Mouse (Mus musculus) 3T3-L1 (cell line): ENCODE results near the gene 1700012A03Rik.

Source experiments
- DNase-seq: peaks from one replicate; pipeline ENCODE4 v3.0.0-alpha.2; 2015; ENCODE audit warnings: low read depth, low spot score

Gene 1700012A03Rik

DNA sequence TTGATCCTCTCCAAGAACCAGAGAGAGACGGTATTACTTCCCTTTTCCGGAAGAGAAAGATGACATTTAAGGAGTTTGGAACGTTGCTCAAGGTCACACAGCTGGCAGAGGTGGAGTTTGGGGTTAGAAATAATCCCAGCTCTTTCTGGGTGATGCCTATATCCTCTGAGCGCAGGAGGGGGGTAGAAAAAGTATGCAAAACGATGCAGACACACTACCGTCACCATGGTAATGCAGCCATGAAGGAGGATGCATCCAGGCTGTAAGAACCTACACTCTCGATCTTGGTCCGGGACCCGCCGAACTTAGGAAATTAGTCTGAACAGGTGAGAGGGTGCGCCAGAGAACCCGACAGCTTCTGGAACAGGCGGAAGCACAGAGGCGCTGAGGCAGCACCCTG lies 43.3 kb downstream of the 1700012A03Rik start:
- no peak for DNase-seq

DNA sequence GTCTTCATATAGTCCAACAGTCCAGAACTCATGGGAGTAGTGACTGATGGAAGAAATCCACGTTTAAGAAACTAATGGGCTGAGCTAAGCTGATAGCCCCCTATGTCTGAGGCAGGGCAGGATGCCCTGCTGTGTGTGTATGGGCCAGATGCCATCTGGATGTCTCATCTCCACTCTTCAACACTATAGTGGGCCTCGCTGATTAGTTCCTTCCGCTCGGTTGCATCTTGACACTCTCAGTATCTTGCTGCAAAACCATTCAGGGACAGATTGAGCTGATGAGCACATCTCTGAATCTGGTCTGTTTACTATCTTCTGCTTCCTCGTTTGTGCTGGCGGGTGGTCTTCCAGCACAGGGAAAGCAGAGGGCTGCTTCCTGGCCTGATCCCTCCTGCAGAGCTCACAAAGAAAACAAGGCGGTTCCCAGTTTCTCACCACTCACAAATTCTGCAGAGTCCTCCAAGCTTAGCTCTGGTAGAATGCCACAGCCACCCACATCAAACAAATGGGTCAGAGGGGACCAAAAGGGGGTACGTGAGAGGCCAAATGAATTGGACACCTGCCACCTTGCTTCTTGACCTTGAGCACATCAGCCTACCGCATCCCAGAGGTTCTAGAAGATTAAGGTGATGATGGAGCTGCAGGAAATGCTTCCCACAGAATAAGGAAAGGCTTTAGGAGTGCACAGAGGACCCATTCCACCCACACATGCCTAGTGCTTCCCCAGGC lies 55.7 kb downstream of the 1700012A03Rik start:
- DNase-seq: no peak
